Mouse (Mus musculus) liver, postnatal 0 days (tissue): Measurements from ENCODE around the gene Mmaa.

Experiments
- CTCF ChIP-seq: sonication (generic); IDR thresholded peaks from 2 replicates; pipeline ENCODE4 v1.5.1; 2016; ENCODE audit warnings: antibody characterized with exemption, low read depth
- EP300 ChIP-seq: IDR thresholded peaks from 2 replicates; pipeline ENCODE4 v1.6.1; 2016; ENCODE audit warnings: antibody characterized with exemption, low read depth, mild to moderate bottlenecking

- no peak for TF ChIP-seq CTCF
- peak; percentile 26; the same call in 1 of the 2 replicates for TF ChIP-seq EP300
These were observed 28.4 kb upstream of the Mmaa start for GRCm38 (mm10) chr8:79323121-79323520.
